Mouse (Mus musculus): ENCODE data around the gene Gm49673. TPM values are rescaled to one million over a fixed set of nuclear protein-coding genes. Genes with fewer than 3 reads are reported as not detected.
"Not testable (repeated sequence)": the region's sequence is repeated elsewhere in the genome, so short reads cannot be mapped to it uniquely, and the experiment has no call there.

Gene Gm49673
- total RNA-seq, 1 experiment from 2014 or later, result 0.24 TPM

DNA sequence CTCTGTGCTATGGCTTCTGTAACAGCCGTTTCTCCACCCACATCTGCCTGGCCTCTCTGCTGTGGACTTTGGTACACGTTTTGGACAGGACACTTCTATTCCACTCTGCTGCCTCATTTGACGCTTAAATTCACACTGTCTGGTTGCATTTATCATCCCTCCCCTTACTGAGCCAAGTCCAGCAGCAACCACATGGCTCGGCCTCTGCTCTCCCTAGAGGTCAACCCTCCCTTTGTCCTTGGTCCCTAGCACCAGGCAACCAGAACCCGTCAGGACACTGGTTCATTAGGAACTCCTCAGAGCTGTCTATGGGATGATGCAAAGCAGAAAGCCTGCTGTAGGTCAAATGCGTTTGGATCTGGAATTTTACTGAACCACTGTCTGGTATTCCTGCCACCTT, 16.7 kb downstream of the Gm49673 start:
- not testable (repeated sequence) for DNase-seq

DNA sequence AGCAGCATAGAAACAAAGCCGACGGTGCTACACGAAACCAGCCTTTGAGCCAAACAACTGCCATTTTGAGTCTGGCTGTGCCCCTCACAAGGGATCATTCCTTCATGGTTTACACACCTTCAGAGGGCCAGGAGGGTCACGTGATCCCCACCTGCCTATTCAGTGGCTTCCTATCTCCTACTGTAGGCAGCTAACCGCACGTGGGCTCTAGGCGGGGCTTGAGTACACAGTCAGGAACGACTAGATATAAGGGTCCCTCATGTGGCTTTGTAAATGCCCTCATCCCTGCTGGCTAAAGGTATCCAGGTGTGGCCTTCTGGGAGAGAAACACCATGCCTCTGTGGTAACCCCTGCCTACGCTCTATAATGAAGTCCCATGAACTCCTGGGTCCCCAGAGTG, 18.0 kb downstream of the Gm49673 start:
- not testable (repeated sequence) for DNase-seq

DNA sequence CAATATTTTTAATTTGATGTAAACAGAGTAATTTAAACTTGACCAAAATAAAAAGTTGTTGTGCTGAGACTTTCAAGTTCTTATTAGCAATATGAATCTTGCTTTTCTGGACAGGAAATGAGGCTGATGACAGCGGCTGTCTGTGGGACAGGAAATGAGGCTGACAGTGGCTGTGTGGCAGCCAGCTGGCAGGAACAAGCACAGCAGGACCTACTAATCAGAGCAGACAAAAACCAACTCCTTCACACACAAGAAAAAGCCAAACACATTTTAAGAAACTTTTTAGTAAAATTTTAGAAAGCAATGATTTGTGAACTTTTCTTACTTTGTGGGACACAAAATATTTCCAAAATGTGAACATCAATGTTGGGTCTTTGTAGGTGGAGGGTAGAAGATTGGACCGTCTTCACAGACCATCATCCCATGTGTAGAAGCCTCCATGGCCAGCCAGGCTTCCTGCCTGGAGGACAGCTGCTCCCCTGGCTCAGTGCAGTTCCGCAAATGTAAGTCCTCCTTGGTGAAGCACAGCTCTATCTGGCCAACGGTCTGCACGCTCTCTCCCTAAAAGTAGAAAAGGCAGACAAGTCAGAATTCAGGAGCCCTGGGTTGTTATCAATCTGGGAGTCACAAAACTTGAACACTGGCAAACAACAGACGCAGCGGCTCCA, 19.1 kb downstream of the Gm49673 start:
- DNase-seq, result not testable (repeated sequence)

- DNase-seq, result not testable (repeated sequence)
Measured at GRCm38 (mm10) chr17:8124586-8124985, 23.0 kb downstream of the Gm49673 start.

- not testable (repeated sequence) for DNase-seq
Measured at GRCm38 (mm10) chr17:8122974-8123373, 24.6 kb downstream of the Gm49673 start.

DNA sequence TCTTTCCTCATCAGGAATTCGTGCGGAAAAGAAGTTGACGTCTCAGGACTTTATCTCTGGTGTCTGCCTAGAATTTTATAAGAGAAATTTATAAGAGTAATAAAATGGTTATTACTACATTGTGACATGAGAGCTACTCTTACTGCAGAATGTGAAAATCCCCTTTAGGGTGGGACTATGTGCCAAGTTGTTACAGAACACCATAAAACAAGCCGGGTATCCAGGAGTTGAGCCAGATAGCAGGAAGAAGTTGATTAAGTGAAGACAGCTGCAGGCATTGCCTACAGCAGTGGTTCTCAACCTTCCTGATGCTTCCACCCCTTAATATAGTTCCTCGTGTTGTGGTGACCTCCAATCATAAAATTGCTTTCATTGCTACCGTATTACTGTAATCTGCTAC, 30.7 kb downstream of the Gm49673 start:
- not testable (repeated sequence) for DNase-seq

DNA sequence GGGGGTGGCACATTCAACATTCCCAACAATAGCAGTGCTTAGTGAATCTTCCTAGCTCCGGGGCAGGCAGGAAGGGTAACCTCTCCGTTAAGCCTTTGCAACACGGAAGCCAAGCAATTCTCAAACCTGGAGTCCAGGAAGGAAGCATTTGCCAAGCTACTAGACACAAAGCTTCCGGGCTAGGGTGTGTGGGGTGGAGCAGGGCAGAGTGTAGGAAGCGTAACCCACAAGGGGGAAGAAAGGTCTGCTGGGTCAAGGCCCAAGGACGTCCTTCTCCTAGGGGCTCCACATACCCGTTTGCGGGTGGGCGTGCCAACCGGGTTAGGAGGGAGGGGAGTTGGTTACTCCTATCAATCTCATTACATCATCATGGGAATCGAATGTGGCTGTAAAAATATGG, 31.2 kb downstream of the Gm49673 start:
- not testable (repeated sequence) for DNase-seq

DNA sequence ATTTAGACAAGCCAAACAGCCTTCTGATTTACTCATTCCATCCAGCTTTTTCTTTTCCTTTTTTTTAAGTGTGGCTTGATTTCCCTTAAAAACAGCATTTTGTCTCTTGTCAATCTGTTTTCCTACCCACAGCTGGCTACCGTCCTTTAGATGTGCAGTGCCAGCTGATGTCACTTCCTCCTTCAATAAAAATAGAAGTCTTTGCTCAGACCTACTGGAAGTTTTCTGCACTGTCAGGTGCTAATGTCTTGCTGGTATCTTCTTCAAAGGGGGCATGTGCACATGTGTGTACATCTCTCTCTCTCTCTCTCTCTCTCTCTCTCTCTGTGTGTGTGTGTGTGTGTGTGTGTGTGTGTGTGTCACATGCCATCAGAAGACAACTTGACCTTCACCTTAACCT, 35.4 kb downstream of the Gm49673 start:
- not testable (repeated sequence) for DNase-seq

GRCm38 (mm10) chr17:8101297-8101609, 46.3 kb downstream of the Gm49673 start:
- not testable (repeated sequence) for DNase-seq

GRCm38 (mm10) chr17:8100405-8101296, 46.9 kb downstream of the Gm49673 start:
- DNase-seq, result not testable (repeated sequence)

GRCm38 (mm10) chr17:8096199-8096598, 51.4 kb downstream of the Gm49673 start:
- DNase-seq, result not testable (repeated sequence)

- not testable (repeated sequence) for DNase-seq
Measured at GRCm38 (mm10) chr17:8095653-8096052, 51.9 kb downstream of the Gm49673 start.

GRCm38 (mm10) chr17:8092537-8093526, 54.8 kb downstream of the Gm49673 start:
- not testable (repeated sequence) for DNase-seq

GRCm38 (mm10) chr17:8091320-8091719, 56.3 kb downstream of the Gm49673 start:
- DNase-seq, result not testable (repeated sequence)

GRCm38 (mm10) chr17:8069847-8070246, 77.7 kb downstream of the Gm49673 start:
- not testable (repeated sequence) for DNase-seq

DNA sequence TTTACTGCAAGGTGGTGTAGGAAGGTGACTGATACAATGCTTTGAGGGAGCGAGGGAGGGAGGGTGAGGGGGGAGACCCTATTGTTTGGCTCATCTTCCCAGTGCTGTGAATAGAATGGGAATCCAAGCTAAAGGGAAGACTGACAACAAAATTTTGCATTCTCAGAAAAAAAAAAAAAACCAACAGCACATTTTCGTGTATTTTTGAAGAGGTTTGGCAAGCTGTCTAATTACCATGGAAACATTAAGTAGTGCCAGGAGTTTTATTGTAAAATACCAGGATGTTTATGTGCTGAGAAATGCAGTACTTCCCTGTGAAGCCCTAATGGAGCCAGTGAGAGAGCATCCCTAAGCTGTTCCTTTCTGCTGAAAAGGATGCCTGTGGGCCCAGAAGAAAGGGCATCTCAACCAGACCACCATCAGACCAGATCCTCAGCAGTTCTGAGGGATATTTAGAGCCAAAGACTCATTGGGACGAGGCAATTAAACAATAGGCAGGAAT, 90.9 kb downstream of the Gm49673 start:
- DNase-seq, result not testable (repeated sequence)

GRCm38 (mm10) chr17:8055919-8056589, 91.5 kb downstream of the Gm49673 start:
- not testable (repeated sequence) for DNase-seq

DNA sequence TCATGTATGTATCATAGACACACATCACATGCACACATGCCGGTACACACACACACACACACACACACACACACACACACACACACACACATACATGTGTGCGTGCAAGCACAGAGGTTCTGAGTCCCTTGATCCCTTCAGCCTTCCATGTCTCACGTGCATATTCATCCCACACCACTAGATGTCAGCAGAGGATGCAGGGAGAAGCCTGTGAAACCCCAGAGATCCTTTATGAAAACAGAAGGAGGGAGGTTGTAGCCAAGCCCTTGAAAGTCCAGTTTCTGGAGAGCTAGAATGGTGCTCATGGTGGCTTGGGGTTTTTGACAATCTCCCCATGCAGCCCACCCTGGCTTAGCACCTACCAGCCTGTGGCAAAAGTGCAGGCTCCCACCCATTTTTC, 96.3 kb downstream of the Gm49673 start:
- peak; percentile 67 for DNase-seq

- DNase-seq, result not testable (repeated sequence)
Measured at GRCm38 (mm10) chr17:8050218-8050617, 97.4 kb downstream of the Gm49673 start.

GRCm38 (mm10) chr17:8046178-8046577, 101.4 kb downstream of the Gm49673 start:
- DNase-seq, result peak; percentile 44

DNA sequence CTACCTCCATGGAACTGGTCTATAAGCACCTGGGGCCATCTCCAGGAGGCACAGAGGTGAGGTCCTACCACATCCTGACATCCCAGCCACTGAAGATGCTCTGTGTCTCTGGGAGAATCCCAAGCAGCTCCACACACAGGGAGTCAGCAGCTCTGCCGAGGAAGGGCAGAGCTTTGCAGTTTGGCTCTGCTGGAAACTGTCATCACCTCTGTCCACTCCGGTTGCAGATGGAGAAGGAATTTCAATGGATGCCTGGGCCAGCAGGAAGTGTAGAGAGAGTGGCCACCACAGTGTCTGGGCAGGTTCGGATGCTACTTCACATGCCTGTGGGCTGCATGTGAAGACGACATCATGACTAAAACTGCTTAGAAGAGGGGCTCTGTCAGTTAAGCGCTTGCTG, 106.4 kb downstream of the Gm49673 start:
- not testable (repeated sequence) for DNase-seq
